Mouse (Mus musculus) splenic B cell, adult 2 months (primary cell): ENCODE results near the gene Pnmal1.

Source experiments
- DNase-seq: peaks from one replicate; pipeline ENCODE4 v3.0.0-alpha.2; 2011; ENCODE audit warnings: low read depth, low spot score
- H3K27me3 ChIP-seq: 2 replicates; pipeline ENCODE4 v1.6.1; 2012; ENCODE audit warnings: mild to moderate bottlenecking, low read length, moderate library complexity, mixed read lengths; ENCODE audit not compliant: control insufficient read depth, poor library complexity, insufficient read depth, severe bottlenecking
- H3K36me3 ChIP-seq: 2 replicates; pipeline ENCODE4 v1.6.1; 2012; ENCODE audit warnings: mild to moderate bottlenecking, low read length, moderate library complexity, mixed read lengths; ENCODE audit not compliant: control insufficient read depth, poor library complexity, insufficient read depth, severe bottlenecking

Pnmal1 gene

DNA sequence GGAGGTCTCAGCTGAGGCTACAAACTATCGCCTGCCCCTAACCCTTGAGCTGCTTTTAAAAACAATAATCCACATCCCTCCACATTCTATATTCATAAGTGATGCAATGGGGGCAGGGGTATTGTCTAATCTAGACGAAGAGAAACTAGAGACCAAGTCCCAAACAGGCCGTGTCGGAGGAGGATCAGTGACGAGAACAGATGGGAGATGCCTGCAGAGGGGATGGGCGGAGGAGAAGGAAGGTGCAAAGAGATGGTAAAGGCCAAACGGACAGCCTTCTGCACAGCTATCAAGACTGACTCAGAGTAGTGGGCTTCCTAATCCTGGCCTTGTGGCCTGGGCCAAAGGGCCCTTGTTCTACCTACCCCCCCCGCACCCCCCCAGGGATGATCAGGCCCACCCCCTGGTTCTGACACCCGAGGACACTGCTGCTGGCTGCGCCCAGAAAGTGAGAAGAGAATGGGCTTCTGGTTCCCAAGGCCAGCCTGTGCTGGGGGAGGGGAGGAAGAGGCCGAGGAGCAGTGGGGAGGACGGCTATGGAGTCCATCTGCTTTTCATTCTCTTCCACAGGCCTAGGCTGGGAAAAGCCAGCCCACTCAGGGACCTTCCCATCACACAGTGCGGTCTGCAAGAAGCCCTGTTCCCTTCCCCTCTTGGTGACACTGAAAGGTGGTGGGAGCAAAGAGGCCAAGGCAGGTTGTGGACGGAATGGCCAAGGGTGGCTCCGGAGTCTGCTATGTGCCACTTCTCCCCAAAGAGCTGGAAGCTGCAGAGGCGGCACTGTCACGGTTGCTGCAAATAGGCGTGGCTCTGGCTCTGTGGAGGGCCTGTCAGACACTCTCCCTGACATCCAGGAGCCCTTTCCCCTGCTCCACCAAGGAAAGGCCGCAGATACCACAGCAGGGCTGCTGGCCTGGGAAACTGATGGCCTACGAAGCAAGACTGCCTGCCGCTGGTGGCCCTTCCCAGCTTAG lies 38.4 kb upstream of the Pnmal1 start:
- no peaks in the 10 kb centered on the region for H3K27me3 ChIP-seq
- peaks cover 7% of the 10 kb centered on the region for H3K36me3 ChIP-seq
- DNase-seq = no peak

DNA sequence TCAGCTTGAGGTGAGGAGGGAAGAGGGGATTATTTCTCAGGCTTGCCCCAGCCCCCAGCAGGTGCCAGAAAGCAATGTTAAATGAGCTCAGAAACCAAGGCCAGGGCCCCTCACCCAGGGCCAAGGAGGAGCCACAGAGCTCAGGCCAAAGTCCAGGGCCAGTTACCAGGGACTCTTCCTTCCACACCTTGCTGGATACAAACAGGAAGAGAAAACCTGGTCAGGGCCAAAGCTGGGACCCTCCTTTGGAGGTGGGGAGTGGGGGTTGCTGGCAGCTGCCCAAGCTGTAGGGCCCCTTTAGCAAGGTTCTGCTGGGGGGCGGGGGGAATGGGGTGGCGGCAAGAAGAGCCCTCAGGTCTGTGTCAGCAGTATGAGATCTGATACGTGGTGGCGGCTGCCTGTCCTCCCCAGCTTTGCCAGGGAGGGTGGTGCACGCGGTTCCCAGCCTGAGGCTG lies 37.6 kb upstream of the Pnmal1 start:
- Histone ChIP-seq H3K27me3 (no peaks in the 10 kb centered on the region), H3K36me3 (peaks cover 2% of the 10 kb centered on the region; the same call in 1 of the 2 replicates)
- no peak for DNase-seq

DNA sequence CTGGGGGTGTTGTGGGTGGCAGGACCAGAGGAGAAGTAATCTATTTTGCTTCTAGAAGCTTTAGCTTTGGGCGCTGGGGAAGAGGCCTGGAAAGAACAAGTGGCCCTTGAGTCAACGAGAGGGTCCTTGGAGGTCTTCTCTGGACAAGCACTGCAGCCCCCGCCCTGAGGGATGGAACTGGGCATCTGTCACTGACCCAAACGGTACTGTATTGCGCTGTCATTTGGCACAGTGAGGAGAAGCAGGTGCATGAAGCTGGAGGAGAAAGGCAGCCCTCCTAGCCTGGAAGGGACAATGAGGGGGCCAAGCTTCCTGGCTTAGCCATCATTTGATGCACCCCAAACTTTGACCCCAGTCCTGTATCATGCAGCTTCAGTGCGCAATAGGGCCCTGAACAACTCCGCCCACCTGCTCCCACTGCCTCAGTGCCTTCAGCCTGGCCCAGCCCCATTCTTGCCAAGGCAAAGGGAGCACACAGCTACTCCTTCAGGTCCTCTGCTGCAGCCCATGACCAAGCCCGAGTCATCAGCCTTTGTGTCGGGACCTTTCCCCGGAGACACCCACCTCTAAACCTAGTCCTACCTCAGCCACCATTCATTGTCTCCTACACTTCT lies 37.0 kb upstream of the Pnmal1 start:
- H3K27me3 ChIP-seq = no peaks in the 10 kb centered on the region
- DNase-seq = no peak
- no peaks in the 10 kb centered on the region; the same call in 1 of the 2 replicates for H3K36me3 ChIP-seq

DNA sequence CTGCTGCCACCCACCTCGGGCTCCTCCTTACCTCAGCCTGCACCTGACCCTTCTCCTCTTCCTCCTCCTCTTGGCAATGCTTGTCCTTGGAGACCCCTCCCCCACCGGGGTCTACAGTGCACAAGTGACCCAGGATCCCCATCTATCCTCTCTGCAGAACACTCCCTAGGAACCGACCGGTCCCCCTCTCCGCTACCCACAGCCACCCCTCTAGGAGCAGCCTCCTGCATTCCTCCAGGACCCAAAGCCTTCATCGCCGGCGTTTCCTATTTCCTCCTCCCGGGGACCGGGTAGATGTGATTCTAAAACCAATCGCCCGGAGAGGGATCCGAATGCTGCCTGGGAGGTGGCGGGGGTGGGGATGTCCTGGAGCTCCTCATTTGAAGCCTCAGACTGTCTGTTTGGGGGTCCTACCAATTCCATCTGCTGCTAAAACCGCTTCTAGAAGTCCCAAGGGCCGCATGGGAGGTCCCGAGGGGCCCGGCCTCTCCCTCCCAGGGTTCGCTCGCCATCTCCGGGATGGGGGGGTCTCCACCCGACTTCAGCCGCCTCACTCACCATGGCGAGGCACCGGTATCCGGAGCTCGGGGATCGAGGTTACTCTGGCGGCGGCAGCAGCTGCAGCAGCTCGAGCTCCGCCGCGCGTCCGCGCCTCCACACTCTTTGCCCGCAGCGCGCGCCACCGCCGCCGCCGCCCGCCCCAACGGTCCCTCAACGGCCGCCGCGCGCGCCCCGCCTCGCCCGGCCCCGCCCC lies 36.0 kb upstream of the Pnmal1 start:
- Histone ChIP-seq H3K27me3 (no peaks in the 10 kb centered on the region), H3K36me3 (no peaks in the 10 kb centered on the region; the same call in 1 of the 2 replicates)
- DNase-seq = peak; percentile 26

DNA sequence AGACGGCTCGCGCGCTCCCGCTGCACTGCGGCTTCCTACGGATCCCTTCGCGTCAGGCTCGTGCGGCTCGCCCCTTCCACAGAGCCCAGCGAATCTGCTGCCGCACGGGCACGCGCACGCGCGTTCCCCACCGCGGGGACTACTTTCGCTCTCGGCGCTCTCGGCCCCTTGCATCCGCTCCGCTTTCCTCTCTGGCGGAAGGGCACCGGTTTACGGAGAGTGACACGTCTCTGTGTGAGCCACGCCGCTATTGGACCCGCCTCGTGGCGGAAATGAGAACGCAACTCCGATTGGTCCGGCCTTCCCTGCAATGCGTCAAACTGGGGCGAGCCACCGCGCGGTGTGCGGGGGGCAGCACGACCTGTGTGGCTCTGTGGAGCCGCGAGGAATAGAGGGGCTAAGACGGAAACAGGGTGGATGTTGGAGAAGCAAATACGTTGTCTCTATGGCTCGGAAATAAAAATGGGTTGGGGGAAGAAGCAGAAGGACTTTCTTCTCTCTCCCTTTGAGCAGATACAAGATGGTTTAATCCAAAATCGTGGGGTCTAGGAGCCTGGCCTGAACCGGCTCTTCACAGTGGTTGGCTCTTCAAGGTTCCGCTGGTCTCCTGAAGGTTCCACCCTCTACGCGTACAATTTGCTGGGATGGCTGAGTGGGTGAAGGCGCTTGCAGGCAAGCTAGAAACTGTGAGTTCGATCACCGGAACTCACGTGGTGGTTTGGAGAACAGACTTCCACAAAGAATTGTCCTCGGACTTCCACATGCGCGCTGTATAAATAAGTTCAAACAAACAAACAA lies 35.2 kb upstream of the Pnmal1 start, which contains the start of gene Calm3:
Calm3 (minus strand) TSS at position 78 of the 798 bp plus-strand sequence.
- Histone ChIP-seq H3K36me3 (no peaks in the 10 kb centered on the region), H3K27me3 (no peaks in the 10 kb centered on the region)
- peak; percentile 100 for DNase-seq

DNA sequence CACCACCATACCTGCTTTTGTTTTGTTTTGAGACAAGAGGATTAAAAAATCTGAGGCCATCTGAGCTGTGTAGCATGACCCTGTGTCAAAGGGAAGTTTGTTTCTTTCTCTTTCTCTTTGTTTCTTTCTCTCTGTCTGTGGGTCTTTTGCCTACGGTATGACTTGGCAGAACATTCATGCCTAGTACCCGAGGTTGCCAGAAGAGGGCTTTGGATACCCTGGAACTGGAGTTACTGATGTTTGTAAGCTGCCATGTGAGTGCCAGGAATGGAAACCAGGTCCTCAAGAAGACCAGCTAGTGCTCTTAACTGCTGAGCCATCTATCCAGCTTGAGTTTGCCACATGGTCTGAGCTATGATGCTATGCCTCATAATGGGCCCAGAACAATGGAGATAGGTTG lies 31.1 kb upstream of the Pnmal1 start:
- H3K27me3 ChIP-seq = no peaks in the 10 kb centered on the region
- H3K36me3 ChIP-seq = no peaks in the 10 kb centered on the region
- DNase-seq = peak; percentile 38

DNA sequence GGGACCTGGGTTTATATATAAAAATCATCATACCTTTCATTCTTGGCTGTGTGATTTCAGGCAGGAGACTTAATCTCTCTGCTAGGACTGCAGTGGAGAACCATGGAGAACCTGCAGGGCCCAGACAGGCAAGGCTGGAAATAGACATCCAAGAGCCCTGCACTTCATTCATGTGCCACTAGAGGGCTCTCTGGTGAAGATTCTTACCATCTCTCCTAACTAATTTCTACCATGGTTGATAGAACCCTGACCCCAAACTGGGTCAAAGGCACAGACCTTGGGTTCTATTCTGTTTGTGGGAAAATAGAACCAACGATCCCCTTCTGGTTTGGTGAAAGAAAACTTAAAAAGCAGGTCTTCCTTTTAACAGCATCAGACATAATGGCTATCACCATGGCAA lies 28.6 kb upstream of the Pnmal1 start:
- H3K27me3 ChIP-seq = no peaks in the 10 kb centered on the region
- H3K36me3 ChIP-seq = no peaks in the 10 kb centered on the region
- peak; percentile 80 for DNase-seq

DNA sequence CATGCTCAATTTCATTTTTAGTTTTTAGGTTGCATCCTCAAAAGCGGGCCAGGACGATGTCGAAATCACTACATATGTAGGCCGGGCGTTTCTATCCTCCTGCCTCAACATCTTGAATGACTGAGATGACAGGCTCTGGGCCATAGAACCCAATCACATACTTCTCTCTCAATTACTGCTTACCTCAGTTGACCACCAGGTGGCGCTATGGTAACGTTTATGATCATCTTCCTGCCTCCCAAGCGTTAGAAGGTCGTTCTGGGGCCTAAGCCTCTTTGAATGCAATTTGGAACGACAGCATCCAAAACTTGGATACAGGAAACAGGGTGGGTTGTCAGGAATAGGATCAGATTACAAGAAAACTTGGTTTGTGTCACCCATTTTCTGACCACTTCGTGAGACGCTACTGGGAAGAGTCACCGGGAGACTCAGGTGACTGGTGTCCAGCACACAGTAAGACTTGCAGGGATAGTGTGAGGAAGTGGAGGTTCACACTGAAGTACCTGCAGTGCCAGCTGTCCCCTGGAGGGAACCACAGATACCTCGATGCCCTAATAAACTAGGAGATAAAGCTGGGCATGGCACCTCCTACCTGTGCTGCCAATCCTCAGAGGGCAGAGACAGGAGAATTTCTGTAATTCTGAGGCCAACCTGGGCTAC lies 27.4 kb upstream of the Pnmal1 start:
- peak; percentile 92 for DNase-seq
- H3K27me3 ChIP-seq = no peaks in the 10 kb centered on the region
- H3K36me3 ChIP-seq = no peaks in the 10 kb centered on the region

DNA sequence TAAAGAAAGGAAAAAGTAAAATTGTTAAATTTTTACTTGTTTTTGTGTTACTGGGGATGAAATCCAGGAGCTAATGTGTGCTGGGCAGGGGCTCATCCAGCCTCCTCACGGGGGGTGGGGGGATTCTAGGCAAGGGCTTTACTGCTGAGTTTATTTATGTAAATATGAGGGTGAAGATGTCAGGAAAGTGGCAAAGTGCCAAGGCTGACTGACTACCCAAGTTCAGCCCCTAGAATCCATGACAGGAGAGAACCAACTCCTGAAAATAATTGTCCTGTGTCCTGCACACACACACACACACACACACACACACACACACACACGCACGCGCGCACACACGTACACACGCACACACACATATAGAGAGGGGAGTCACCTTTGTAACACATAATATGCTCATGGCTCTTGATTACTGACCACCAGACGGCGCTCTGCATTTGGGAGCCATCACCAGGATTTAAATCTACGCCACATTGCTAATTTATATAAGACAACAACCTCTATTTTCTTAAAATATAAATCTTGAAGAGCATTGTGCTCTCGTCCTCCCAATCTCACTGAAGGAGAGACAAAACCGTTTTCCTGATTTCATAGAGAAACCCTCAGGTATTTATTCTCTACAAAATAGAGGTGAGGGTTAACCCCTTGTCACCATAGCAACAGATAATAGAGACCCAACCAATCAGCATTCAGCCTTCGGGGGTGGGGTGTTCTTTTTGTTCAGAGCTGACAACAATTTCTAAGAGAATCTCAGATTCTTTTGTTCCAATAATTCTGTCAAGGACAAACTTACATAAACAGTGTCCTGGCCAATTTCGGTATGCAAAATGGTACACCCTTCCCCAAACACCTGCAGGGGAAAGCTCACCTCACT lies 26.5 kb upstream of the Pnmal1 start:
- Histone ChIP-seq H3K36me3 (no peaks in the 10 kb centered on the region), H3K27me3 (no peaks in the 10 kb centered on the region)
- DNase-seq = peak; percentile 75

DNA sequence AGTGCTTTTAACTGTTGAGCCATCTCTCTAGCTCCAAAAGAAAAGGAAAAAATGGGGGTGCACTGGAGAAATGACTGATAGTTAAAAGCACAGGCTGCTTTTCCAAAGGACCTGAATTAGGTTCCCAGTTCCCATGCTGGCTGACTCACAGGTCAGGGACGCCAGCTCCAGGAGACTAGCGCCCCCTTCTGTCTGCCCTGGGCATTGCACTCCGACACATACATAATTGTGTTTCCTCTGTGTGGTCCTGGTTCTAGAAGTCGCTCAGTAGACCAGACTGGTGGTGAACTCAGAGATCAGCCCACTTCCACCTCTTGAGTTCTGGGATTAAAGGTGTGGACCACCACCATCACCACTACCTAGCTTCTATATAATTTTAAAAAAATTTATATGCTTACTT lies 22.2 kb upstream of the Pnmal1 start:
- Histone ChIP-seq H3K36me3 (no peaks in the 10 kb centered on the region), H3K27me3 (no peaks in the 10 kb centered on the region; the same call in 1 of the 2 replicates)
- DNase-seq = peak; percentile 30

DNA sequence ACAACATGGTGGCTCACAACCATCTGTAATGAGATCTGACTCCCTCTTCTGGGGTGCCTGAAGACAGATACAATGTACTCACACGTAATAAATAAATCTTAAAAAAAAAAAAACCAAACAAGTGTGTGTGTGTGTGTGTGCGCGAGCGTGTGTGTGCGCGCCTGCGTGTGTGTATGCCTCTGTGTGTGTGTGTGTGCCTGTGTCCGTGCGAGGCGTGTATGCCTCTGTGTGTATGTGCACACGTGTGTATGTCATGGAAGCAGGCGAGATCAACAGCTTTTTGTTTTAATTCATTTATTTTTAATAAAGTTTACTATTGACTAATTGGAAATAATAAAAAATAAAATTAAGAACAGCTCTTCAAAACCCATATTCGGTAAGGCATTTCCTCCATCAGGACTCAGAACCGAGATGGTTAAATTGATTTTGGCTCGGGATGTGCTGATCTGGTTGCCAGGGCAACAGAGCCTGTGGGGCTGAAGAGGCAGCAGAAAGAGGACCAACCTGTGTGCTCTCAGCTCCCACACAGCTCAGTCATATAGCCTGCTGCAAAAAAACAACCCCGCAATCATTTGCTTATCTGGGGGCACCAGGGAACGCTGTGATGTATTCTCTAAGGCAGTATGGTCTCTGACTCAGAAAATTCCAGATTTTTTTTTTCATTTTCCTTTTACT lies 21.2 kb upstream of the Pnmal1 start:
- no peaks in the 10 kb centered on the region for H3K36me3 ChIP-seq
- H3K27me3 ChIP-seq = no peaks in the 10 kb centered on the region; the same call in 1 of the 2 replicates
- DNase-seq = no peak

DNA sequence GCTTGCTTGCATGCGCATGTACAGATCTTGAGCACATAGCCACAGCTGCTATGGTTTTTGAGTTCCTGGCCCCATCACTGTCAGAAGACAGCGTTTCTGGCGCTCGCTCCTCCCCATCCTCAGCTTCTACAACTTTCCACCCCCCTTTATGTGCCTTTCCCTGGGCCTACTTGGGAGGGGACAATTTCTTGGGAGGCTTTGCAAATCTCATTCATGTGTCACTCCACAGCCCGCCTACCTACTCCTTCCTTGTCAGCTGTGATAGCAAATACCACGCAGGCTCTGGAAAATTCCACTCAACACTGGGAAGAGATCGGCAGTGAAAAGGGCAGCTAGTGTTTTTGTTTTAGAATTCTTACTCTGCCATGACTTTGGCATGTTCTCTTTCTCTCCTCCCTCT lies 19.2 kb upstream of the Pnmal1 start:
- H3K27me3 ChIP-seq = no peaks in the 10 kb centered on the region; the same call in 1 of the 2 replicates
- H3K36me3 ChIP-seq = no peaks in the 10 kb centered on the region
- DNase-seq = no peak
